Comparison of ENCODE assay signal across 25 mouse cellular contexts in genomic region chr4:139521926-139522325, GRCm38 (mm10).
"Had no signal": no experiment of that assay in that cellular context is flagged by ENCODE, and none has a peak within 500 bp of the region (broad histone marks: within the 10 kb centered on the region; RNA-seq: fewer than 3 reads in every experiment).

No protein-coding gene starts in this region.

- DNase-seq: kidney, adult 18-20 months; kidney, adult 9 months; kidney, postnatal 25 days; liver; lung, adult 18-20 months; lung, postnatal 14 days; right cerebral cortex, adult 18-20 months; right cerebral cortex, postnatal 14 days; right cerebral cortex, postnatal 4 days; thymus, adult 18-20 months; thymus, postnatal 14 days; thymus, postnatal 4 days had no signal

- H3K9ac ChIP-seq: limb, embryonic 13.5 days; liver, embryonic 12.5 days; liver, embryonic 15.5 days; lung, embryonic 15.5 days; midbrain, embryonic 12.5 days; midbrain, embryonic 15.5 days; neural tube, embryonic 12.5 days; neural tube, embryonic 15.5 days had no signal

- H3K4me1 ChIP-seq: liver, embryonic 12.5 days; lung, embryonic 15.5 days; midbrain, embryonic 12.5 days; neural tube, embryonic 12.5 days had no signal

- H3K36me3 ChIP-seq: limb, embryonic 10.5 days; limb, embryonic 13.5 days; liver, embryonic 12.5 days; liver, embryonic 15.5 days; lung, embryonic 15.5 days; midbrain, embryonic 12.5 days; midbrain, embryonic 15.5 days; neural tube, embryonic 12.5 days; neural tube, embryonic 15.5 days had no signal

- H3K4me3 ChIP-seq: limb, embryonic 10.5 days; limb, embryonic 13.5 days; liver, embryonic 12.5 days; liver, embryonic 15.5 days; lung, embryonic 15.5 days; midbrain, embryonic 12.5 days; midbrain, embryonic 15.5 days; neural tube, embryonic 12.5 days; neural tube, embryonic 15.5 days had no signal

- ATAC-seq: inflammation-experienced regulatory T-cells, adult 6 months; intestine, embryonic 16.5 days; liver, embryonic 12.5 days; midbrain, embryonic 15.5 days had no signal

- H3K27me3 ChIP-seq: limb, embryonic 13.5 days; liver, embryonic 15.5 days; lung, embryonic 15.5 days; midbrain, embryonic 12.5 days; midbrain, embryonic 15.5 days; neural tube, embryonic 12.5 days; neural tube, embryonic 15.5 days had no signal

- H3K9me3 ChIP-seq: limb, embryonic 10.5 days; limb, embryonic 13.5 days; liver, embryonic 12.5 days; liver, embryonic 15.5 days; lung, embryonic 15.5 days; midbrain, embryonic 12.5 days; midbrain, embryonic 15.5 days; neural tube, embryonic 12.5 days; neural tube, embryonic 15.5 days had no signal

- H3K4me2 ChIP-seq: limb, embryonic 13.5 days; liver, embryonic 12.5 days; liver, embryonic 15.5 days; lung, embryonic 15.5 days; midbrain, embryonic 12.5 days; midbrain, embryonic 15.5 days; neural tube, embryonic 12.5 days; neural tube, embryonic 15.5 days had no signal

- H3K27ac ChIP-seq: kidney, postnatal 0 days; limb, embryonic 10.5 days; limb, embryonic 13.5 days; liver, embryonic 12.5 days; liver, embryonic 15.5 days; lung, embryonic 15.5 days; macrophage; midbrain, embryonic 12.5 days; midbrain, embryonic 15.5 days; neural tube, embryonic 12.5 days; neural tube, embryonic 15.5 days had no signal
